Mouse (Mus musculus) cerebellum, adult 18-20 months (tissue): Measurements from ENCODE around the gene Agap1.

Experiments used
- DNase-seq, 2 experiments: peaks; one replicate each; pipeline ENCODE4 v3.0.0; 2021

Gene Agap1

GRCm38 (mm10) chr1:89939596-89939960 is 485.0 kb downstream of the Agap1 start:
- no peak for DNase-seq

- peak; percentile 46 to 51 for DNase-seq
Observed at GRCm38 (mm10) chr1:89939981-89940726, 485.5 kb downstream of the Agap1 start.

DNA sequence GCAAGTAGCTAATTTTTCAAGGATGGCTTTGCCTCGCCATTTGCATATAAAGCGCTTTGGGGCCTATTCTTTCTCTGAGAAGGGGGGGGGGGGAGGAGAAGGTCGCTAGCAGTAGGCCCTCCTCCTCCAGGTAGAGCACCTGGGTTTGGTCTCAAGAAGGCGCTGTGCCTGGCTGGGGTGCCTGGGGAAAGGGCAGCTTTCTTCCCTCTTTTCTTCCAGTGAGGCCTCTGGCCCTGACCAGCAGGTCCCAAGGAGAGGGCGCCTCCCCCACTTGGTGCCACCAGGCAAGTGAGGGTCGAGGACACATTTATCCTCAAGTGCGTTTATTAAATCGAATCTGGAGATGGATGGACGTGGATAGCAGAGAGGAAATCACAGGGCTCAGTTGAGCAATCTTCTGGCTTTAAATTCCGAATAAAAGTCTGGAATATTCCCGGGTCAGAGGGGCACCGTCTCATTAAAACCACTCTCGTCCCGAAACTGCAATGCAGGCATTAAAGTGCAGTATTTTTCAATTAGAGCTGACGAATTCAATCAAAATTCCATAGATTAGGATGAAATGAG is 486.4 kb downstream of the Agap1 start:
- no peak for DNase-seq

GRCm38 (mm10) chr1:89941701-89942381 is 487.2 kb downstream of the Agap1 start:
- peak; percentile 19 to 36 for DNase-seq

GRCm38 (mm10) chr1:89942395-89942976 is 487.9 kb downstream of the Agap1 start:
- no peak for DNase-seq

GRCm38 (mm10) chr1:89943202-89943601 is 488.6 kb downstream of the Agap1 start:
- peak; percentile 79 to 88 for DNase-seq
